Mouse (Mus musculus): ENCODE data around the gene Prss23.

The Prss23 gene

GRCm38 (mm10) chr7:89508672-89509071 is 18.3 kb downstream of the Prss23 start:
- in situ Hi-C loops (cut with MboI, MseI) = no loop called here

- in situ Hi-C loops (cut with MboI, MseI) = loop anchor here (5.0 kb wide), 1 partner anchor 403 kb away; the partner anchor contains the start of gene Ccdc81
Measured at GRCm38 (mm10) chr7:89499516-89500307, 27.3 kb downstream of the Prss23 start.

- in situ Hi-C loops (cut with MboI, MseI) = no loop called here
Measured at GRCm38 (mm10) chr7:89483769-89484568, 43.0 kb downstream of the Prss23 start.

GRCm38 (mm10) chr7:89481723-89482122 is 45.3 kb downstream of the Prss23 start:
- in situ Hi-C loops (cut with MboI, MseI) = no loop called here

- in situ Hi-C loops (cut with MboI, MseI) = loop anchor here (5.0 to 10.0 kb wide), 2 partner anchors 364 to 926 kb away; no protein-coding TSS in a partner anchor
Measured at GRCm38 (mm10) chr7:89478490-89478889, 48.5 kb downstream of the Prss23 start.

GRCm38 (mm10) chr7:89477294-89477999 is 49.5 kb downstream of the Prss23 start:
- in situ Hi-C loops (cut with MboI, MseI) = loop anchor here (5.0 to 10.0 kb wide), 2 partner anchors 365 to 927 kb away; no protein-coding TSS in a partner anchor

DNA sequence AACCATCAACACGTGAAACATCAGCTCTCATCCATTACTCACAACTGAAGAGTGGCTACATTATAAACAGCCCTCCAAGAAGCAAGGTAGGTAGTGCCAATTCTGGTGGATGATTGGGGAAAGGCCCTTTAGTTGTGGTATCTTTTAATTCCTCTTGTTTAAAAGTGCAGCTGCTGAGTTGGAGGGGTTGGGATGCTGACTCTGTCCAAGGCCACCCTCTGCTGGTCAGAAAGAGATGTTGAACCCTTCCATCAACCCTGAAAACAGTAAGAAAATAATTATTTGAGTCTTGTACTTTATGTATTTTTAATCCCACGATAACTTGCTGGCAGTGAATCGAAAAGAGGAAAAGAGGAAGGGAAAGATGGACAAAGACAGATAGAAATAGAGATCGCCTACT is 53.5 kb downstream of the Prss23 start:
- in situ Hi-C loops (cut with MboI, MseI) = loop anchor here (10.0 kb wide), 1 partner anchor 931 kb away; no protein-coding TSS in a partner anchor

GRCm38 (mm10) chr7:89463775-89464592 is 63.0 kb downstream of the Prss23 start:
- in situ Hi-C loops (cut with MboI, MseI) = no loop called here

GRCm38 (mm10) chr7:89463246-89463645 is 63.7 kb downstream of the Prss23 start:
- in situ Hi-C loops (cut with MboI, MseI) = no loop called here

GRCm38 (mm10) chr7:89462646-89463207 is 64.3 kb downstream of the Prss23 start:
- in situ Hi-C loops (cut with MboI, MseI) = no loop called here

DNA sequence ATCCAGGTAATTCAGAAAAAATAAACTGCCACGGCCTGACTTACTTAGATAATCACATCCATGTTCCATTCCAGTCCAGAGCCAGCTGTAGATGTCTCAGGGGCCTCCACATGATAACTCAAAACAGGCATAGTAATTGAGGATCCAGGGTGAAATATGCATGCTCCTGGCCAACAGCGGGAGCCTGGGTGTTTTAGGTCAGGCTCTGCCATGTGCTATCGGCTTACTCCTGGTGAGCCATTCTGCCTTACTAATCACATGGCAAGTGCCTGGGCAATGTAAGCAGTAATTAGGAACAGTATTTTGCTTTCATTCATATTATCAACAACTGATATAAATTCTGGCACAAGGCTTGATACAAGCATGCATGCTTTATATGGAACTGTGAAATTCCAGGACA is 65.6 kb downstream of the Prss23 start:
- in situ Hi-C loops (cut with MboI, MseI) = no loop called here

DNA sequence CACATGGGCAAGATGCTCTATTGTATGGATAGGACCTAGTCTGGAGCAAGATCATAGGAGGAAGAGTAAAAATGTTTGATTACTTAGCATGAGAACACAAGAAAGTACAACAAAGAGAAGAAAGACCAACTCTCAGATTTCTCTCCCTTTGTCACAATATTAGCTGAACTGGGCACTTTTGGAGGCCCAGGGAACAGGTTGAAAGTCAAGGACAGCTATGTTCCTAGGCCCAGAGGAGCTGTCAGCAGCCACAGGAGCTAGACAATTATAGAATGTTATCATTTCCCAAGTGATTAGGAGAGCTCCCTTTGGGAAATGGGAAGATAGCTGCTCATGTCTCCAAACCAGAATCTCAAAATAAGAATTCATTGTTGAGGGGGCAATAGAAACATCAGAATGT is 66.1 kb downstream of the Prss23 start:
- in situ Hi-C loops (cut with MboI, MseI) = no loop called here

- in situ Hi-C loops (cut with MboI, MseI) = no loop called here
Measured at GRCm38 (mm10) chr7:89459691-89460090, 67.3 kb downstream of the Prss23 start.

Measured in regulatory T cell (primary cell).